Mouse (Mus musculus): Measurements from ENCODE around the gene Abca6.

Gene Abca6

GRCm38 (mm10) chr11:110195310-110195709, 56.3 kb downstream of the Abca6 start:
- DNase-seq, result no peak

DNA sequence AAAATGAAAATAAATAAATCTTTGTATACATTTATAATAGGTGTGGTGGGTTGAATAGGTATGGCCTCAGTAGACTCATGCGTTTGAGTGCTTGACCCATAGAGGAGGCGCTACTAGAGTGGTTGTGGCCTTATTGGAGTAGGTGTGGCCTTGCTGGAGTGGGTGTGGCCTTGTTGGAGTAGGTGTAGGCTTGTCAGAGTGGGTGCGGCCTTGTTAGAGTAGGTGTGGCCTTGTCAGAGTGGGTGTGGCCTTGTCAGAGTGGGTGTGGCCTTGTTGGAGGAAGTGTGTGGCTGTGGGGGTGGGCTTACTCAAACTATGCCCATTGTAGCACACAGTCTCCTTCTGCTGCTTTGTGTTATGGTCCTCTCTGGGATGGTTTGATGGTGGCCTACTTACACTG, 80.4 kb downstream of the Abca6 start:
- no peak for DNase-seq

GRCm38 (mm10) chr11:110167459-110168251, 83.9 kb downstream of the Abca6 start, which contains the start of gene Abca9:
Gene Abca9 (minus strand): TSS chr11:110168196.
- DNase-seq, result peak; percentile 13 to 23

DNA sequence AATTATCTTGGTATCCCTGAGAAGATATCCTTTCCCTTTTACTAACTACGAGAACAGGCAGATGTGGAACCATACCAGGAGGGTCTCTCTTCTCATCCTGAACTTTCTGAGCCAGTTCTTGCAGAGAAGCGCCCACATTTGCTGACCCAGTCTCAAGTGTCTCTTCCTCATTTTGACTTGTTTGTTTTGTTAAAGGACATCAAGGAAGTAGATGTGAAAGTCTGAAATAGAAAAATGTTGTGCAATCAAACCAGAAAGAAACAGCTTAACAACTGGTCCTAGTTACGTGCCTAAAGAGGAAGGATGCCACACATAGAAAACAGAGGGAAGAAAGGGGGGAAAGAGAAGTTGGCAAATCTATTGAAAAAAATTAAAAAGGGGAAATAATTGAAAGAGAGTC, 85.8 kb downstream of the Abca6 start:
- DNase-seq, result no peak

DNA sequence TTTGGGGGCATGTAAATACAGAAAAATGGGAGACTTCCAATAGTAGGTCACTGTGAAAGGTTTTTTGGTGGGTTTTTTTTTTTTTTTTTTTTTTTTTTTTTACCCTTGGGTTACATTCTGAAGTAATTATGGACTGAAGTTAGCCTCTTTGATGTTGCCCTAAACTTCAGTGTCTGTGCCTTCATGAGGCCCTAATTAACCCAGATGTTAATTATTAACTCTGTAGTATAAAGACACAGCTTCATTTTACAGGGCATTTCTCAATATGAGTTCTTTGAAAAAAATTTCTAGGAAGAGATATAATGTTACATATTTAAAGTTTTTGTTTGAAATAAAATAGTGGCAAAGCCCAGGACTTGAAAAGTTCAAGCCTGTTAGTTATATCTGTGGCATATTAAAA, 86.2 kb downstream of the Abca6 start:
- DNase-seq, result no peak

- no peak for DNase-seq
Measured at GRCm38 (mm10) chr11:110157059-110157458, 94.5 kb downstream of the Abca6 start.

DNA sequence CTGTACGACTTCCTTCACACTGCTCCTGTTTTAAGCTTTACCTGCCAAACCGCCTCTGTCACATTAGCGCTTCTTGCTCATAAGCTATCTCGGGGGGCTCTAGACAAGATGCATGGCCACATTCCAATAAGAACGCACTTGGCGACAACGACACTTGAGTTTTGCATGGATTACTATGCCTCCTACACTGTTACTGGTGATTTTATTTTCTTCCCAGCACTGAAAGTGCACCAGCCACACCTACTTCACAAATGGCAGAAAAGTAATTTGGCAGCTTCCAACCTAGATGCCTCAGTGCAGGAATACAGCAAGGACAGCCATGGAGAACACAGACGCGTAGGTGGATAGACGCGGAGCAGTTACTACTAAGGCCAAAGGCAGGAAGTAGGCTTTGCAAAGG, 95.6 kb downstream of the Abca6 start:
- no peak for DNase-seq

DNA sequence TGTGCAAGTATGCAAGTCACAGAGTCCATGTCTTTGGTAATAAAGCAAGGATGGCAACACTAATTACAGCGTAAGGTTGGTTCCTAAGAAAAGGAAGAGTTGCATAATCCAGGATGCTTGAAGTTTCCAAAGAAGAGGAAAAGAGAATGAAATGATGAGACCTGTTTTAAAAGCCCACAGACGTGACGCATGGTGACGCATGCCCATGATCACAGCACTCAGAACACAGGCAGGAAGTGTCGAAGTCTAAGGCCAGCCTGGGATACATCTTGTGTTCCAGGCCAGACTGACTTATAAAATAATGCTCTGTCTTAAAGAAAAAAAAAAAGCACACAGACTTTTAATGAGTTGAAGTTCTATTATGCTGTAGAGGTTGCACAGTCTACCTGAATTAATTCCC, 103.9 kb downstream of the Abca6 start:
- DNase-seq, result no peak

DNA sequence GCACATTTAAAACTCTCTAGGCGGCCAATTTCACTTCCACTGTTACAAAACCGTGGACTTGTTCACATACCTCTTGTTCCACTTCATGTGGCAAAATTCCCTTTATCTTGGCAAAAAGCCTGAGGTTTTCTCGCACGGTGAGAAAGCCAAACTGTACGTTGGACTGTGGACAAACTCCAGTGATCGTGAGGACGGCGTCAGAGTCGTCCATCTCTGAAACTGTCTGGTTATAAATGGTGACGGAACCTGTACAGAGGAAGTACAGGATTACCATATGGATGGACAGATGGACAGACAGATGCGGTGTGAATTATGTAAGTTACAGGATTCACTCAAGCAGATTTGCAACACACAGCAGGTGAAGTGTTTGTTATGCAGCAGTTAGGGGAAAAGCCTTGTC, 106.2 kb downstream of the Abca6 start:
- no peak for DNase-seq

DNA sequence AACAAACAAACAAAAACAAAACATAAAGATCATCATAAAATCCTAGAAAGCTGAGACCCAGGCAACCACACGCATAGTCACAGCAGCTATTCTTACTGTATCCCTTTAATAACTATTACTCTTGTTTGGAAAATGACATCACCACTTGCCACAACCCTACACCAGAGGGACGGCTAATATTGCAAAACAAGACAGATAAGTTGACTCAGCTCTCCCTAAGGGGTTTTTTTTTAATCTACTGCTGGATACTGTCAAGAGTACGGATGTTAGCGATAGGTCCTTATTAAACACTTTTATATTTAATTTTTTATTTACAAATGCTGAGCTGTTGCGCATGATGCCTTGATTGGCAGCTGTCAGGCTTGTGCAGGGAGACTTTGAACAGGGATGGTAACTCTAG, 120.8 kb downstream of the Abca6 start:
- no peak for DNase-seq
